Mouse (Mus musculus) kidney, adult 8-10 months (tissue): ENCODE data around the gene Wdr4.
A peak's percentile ranks its signal among the peaks of the same experiment; 100 is the strongest.

ENCODE experiments used
- DNase-seq, 2 experiments: peaks; one replicate each; pipeline ENCODE4 v3.0.0; 2022

Wdr4 gene

GRCm38 (mm10) chr17:31535358-31535757 lies 15.6 kb upstream of the Wdr4 start:
- peak; percentile 65 to 70 for DNase-seq

GRCm38 (mm10) chr17:31532331-31532730 lies 12.6 kb upstream of the Wdr4 start:
- peak in 1 of 2 experiments; percentile 49 for DNase-seq

GRCm38 (mm10) chr17:31531441-31532158 lies 11.8 kb upstream of the Wdr4 start:
- no peak for DNase-seq

- DNase-seq = peak; percentile 49 to 70
These were observed 9.5 kb upstream of the Wdr4 start for GRCm38 (mm10) chr17:31529314-31529713.

GRCm38 (mm10) chr17:31525816-31526215 lies 6.0 kb upstream of the Wdr4 start:
- no peak for DNase-seq

DNA sequence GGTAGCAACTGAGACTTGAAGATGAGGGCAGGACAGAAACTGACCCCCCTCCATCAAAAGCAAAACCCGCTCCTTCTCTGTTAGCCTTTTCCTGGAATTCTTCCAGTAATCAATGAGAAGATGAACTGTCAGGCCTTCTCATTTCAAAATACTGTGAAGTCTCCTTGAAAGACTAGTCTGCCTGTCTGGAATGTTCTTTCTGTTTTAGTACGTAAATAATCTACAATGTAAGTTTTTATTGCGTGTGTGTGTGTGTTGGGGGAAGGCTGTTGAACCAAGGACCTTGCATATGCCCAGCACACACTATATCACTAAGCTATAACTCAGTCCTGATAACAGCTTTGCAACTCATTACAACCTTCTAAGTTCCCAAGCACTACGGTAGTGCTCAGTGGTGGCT lies 5.3 kb upstream of the Wdr4 start:
- DNase-seq = no peak

DNA sequence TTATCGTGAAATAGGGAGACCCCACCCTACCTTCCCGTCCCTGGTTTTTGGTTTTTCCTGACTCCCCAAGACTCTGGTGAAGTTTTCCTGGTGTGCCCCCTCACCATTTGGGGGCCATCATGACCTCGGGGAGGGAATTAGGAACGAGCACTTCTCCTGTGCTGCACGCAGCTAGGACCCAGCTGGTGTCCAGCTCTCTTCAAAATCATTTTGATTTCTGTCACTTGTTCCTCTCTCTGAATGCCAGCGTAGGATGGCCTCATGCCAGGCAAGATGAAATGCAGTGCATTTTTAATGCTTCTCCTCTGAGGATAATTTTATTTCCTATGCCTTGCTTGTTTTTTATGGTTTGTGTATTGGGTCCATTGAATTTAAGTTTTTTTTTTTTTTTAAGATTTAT lies 2.2 kb upstream of the Wdr4 start:
- DNase-seq = no peak

DNA sequence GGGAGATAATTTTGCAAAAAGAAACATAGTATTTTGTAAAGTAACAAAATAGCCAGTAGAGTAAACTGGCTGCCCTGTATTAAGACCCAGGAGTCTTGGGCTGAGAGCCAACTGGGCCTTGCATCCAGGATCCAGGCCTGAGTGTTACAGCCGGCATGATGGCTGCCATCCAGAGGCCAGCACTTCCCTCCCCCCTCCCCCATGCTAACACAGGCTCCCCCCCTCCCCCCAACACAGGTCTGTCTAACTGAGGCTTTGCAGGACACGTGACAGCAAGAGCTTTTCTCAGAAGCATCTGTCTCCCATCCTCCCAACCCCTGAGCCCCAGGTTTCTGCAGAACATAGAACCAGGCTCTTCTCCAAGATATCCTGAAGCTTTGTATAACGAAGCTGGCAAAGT lies 1.1 kb upstream of the Wdr4 start:
- DNase-seq = peak; percentile 59 to 74

DNA sequence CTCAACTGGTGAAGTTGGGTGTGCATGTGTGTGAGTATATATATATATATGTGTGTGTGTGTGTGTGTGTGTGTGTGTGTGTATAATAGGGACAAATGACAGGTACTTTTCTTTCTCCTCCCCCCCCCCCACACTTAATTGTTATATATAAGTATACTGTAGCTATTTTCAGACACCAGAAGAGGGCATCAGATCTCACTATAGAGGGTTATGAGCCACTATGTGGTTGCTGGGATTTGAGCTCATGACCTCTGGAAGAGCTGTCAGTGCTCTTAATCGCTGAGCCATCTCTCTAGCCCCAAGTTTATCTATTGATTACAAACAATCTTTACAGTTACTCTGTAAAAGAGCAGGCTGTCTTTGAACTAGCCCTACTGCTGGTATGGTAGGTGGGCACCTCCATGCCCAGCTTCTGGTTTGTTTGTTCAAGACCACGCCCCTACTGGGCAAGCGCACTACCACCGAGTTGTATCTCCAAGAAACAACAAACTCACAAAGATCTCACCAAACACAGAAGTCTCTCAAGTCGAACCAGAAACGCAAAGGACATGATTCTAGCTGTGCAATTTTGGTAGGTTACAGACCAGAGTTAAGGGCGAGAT lies 335 bp downstream of the Wdr4 start:
- no peak for DNase-seq

- no peak for DNase-seq
These were observed 5.1 kb downstream of the Wdr4 start for GRCm38 (mm10) chr17:31514696-31515095.

DNA sequence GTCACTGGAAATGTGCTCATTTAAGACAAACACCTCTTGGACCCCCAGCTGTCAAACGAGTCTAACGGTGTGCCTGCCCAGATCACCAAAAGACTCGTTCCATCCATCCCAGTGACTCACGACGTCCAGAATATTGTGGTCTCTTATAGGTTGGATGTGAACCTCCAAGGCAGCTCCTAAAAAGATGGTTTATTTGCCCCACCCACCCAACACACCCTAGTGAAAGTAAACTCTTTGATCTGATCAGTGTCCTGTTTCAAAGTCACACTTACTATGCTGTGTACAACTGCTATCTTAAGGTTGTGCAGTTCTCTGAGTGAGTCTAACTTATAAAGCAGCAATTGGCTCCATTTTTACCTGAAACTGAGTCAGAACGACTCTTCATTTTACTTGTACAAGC lies 7.2 kb downstream of the Wdr4 start:
- DNase-seq = no peak

DNA sequence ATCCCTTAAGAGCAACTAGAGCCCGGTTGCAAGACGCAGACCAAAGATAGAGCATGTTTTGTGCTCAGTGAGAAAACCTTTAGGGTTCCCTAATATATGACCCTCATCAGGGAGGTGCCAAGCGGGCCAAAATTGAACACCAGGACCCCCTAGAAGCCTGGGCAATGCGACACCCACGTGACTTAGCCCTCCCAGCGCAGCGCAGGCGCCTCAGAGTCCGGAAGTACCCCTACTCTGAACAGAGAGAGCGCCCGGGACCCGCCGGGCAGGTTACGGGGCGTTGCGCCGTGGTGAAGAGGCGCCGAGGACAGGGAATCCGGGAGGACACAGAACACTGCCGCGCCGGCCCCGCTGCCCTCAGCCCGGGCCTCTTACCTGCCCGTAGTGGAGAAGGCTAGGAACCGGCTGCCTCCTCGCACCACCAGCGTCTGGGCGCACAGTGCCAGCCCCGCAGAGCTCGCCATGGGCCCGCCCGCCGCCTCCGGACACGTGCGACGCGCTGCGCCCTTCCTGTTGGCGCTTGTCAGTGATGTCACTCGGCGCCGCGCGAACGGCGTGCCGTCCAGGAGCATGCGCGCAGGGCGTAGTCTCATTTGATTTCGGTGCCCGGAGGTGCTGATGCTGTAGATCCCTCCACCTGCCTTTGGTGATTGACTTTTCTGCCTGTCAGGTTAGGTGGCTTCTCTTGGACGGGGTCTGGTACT lies 7.8 kb downstream of the Wdr4 start:
- peak; percentile 78 to 80 for DNase-seq

DNA sequence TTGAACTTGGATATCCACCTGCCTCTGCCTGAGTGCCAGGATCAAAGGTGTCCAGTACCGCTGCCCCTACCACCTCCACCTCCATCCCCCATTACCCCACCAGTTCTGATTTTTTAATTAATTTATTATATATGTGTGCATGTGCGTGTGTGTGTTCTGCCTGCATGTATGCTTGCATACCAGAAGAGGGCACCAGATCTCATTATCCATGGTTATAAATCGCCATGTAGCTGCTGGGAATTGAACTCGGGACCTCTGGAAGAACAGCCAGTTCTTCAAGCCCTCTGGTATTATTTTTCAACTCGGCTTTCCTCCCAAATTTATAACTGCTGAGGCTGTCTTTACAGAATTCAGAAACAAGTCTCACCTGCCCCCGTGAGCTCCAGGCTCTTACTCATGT lies 8.8 kb downstream of the Wdr4 start:
- DNase-seq = no peak

DNA sequence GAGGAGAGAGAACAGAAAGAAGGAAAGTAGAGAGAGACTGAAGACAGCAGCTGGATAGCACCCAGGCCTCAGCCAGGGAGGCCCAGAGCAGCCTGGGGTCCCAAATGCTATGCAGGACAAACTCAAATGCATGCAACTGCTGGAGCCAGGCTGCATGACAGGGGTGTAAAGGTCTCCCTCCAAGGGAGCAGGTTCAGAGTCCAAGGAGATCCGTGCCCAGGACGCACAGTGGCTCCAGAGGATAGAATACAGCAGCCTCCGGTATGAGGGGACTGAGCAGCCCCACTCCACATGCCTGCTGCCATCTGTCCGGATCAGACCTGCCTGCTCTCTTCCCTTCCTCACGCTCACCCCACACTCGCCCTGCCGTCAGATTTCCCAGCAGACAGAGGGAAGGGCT lies 13.5 kb downstream of the Wdr4 start:
- peak; percentile 76 to 83 for DNase-seq

GRCm38 (mm10) chr17:31505013-31505412 lies 14.8 kb downstream of the Wdr4 start:
- peak; percentile 88 to 90 for DNase-seq

- no peak for DNase-seq
These were observed 15.8 kb downstream of the Wdr4 start for GRCm38 (mm10) chr17:31503936-31504335.

DNA sequence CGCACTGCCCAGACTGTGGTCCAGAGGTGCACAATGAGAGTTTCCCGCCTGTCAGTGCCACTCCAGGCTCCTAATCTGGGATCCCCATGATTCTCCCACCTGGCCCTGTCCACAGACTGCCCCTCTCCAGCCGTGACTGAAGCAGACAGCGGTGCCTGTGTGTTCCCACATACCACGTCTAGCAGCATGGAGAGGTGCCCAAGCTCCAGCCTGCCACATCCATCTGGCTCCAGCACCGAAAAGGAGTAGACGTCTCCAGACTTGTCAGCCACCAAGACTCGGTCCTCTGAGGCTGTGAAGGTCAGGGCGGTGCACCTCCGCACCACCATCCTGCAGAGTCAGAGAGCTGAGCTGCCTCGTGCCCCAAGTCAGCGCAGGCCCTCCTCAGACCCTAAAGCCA lies 16.4 kb downstream of the Wdr4 start:
- DNase-seq = no peak

DNA sequence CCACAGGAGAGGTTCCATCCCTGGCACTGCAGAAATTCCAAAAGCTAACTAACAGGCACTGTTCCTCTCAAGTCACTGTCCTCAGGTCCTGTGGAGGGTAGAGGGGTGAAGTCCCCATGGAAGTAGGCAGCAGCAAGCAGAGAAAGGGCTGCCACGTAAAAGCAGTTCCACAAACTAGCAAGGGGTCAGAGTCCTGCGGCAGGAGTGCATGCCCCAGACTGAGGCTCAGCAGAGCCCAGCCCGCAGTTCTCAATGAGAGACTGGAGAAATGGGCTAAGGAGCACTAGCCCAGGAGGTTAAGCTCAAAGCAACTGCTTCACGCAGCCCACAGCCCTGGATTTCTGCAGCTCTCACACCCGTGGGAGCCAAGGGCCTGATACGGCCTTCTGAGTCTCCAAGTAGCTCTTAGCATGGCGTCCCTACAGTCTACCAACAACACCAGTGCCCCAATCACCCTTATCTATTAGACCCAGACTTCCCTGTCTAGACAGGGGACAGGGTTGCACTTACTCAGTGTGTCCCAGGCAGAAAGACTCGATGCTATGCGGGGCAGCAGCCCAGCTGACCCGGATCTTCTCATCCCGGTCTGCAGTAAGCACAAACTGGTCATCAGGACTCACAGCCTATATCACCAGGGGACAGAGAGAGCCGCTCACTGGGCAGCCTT lies 17.4 kb downstream of the Wdr4 start:
- DNase-seq = peak in 1 of 2 experiments; percentile 45

DNA sequence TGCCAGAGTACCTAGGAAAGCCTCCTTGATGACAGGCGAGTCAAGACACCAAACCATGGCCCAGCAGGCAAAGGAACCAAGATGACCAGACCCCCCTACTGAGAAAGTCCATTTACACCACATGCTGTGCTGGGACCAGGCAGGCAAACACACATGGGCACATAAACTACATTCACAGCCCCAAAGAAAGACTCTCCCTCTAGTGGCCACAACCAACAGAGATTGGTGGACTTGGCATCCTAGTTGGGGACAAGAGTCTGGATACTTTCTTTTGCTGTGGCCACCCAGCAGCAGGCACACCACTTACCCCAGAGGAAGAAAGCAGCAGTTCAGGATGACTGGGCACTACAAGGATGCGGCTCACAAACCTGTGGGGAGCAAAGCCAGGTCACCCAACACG lies 18.9 kb downstream of the Wdr4 start:
- DNase-seq = no peak

DNA sequence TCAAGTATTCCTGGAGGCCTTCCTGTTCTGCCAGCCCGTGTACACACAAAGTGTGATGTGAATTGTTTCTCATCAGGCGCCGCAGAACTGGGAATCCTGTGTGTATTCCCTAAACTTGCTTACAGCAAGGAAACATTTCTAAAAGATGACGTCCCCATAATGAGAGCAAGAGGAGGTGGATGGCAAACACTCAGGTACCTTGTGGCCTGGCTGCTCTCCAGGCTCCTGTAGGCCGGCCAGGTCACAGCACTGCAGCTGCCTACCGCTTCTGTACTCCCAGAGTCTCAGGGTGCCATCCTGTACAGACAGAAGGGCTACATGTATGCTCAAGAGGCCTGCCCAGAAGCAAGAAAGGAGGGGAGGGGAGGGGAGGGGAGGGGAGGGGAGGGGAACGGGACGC lies 19.4 kb downstream of the Wdr4 start:
- DNase-seq = no peak

DNA sequence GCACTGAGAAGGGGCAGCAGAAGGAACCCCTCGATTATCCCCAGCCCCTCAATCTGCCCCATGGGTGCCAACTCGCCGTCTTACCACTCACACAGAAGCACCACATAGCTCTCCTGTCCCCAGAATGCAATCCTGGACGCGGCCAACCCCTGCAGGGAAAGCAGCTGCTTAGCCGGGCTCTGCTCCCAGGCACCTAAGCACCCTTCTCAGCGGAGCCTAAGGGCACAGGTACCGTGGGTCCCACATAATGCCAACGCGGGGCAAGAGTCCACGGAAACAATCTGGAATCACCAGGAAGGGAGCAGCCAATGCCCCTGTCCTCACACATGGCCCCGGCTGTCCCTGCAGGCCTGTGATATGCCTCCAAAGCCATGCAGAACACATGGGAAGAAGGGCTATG lies 20.1 kb downstream of the Wdr4 start:
- DNase-seq = no peak

DNA sequence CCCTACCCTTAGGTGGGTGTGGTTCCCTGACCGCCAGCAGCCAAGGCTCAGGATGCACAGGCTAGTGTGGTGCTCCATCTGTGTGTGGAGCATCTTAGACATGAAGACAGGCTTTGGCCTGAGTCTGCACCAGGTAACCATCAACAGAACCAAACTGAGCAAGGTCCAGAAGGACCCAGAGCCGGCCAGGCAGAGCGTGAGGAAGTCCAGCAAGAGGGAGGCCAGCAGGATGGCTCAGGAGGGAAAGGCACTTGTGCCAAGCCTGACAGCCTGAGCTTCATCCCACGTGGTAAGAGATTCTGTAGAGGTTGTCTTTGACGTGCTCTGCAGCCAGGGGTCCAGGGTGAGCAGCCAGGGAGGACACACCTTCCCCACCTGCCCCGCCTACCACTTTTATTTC lies 22.1 kb downstream of the Wdr4 start:
- DNase-seq = no peak

DNA sequence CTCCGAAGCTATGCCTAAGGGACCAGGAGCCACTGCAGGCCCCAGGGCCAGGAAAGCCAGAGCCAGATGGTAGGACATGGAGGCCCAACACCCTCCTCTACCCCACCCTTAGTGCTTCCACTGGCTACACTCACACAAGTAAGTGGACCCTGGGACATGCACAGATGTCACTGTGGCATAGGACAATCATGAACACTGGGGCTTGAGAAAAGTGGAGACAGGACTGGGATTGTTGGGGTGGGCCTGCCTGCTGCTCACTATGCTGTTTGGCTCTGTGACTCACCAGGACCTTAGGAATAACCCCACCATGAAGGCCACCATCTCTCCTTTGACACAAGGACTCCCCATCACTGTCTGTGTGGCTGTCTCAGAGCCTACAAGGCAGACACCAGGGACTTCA lies 24.8 kb downstream of the Wdr4 start:
- no peak for DNase-seq

GRCm38 (mm10) chr17:31492416-31492815 lies 27.4 kb downstream of the Wdr4 start:
- DNase-seq = peak; percentile 62 to 71
